Mouse (Mus musculus) right cerebral cortex, postnatal 25 days (tissue): ENCODE data around the gene Ccdc60.
A peak's percentile ranks its signal among the peaks of the same experiment; 100 is the strongest.
"Not testable (repeated sequence)": the region's sequence is repeated elsewhere in the genome, so short reads cannot be mapped to it uniquely, and the experiment has no call there.

Experiments used
- DNase-seq: peaks from one replicate; pipeline ENCODE4 v3.0.0; 2022

Gene Ccdc60

DNA sequence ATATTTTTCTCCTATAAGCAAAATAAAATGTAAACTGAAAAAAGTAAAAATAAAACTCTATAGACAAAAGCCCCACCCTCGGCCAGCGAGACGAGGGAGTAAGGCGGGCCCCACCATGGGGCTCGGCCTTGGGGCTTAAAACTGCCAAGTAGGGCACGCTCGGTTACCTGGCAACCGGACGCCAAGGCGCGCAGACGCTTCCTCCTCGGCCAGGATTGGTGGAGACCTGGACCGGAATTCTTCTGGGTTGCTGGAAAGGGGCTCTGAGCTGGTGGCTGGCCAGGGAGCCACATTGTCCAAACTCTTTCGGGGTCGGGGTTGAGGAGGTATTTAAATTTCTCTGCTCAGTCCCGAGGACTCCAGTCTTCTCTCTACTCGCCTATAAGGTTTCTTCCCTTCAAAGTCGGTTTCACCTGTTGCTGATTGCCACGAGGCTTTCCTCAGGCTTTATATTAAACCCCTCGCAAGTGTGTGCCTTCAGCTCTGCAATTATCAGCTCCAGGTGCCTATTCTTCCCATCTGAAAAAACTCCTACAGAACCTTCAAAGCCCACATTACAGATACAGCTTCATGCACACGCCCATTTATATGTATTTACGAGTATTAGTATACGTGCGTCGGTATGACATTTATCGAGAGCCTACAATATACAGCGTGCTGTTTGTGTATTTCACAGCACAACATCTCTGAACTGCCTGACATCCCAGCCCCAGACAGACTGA, at the start of gene Ccdc60:
TSS of gene Ccdc60 (minus strand) at position 137 of the 722 bp plus-strand sequence.
- no peak for DNase-seq

DNA sequence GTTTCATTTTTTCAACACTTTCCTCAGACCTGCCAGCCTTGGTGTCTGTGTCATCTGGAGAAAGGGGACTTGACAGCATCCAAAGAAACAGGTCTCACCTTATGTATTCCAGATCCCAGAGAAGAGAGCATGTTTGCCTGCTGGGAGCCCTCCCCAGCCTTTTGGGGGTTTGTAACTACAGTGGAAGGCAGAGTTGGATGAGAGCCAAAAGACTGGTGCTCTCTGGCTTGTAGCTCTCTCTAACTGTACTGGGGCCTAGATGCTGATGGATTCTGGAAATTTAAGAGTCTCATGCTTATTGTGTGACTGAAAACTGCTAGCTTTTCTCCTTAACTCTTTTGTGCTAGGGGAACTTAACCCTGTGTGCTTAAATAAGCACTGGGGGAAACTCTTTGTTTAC, 47.4 kb upstream of the Ccdc60 start:
- DNase-seq, result no peak

GRCm38 (mm10) chr5:116328911-116329310, 40.1 kb upstream of the Ccdc60 start:
- DNase-seq, result no peak

DNA sequence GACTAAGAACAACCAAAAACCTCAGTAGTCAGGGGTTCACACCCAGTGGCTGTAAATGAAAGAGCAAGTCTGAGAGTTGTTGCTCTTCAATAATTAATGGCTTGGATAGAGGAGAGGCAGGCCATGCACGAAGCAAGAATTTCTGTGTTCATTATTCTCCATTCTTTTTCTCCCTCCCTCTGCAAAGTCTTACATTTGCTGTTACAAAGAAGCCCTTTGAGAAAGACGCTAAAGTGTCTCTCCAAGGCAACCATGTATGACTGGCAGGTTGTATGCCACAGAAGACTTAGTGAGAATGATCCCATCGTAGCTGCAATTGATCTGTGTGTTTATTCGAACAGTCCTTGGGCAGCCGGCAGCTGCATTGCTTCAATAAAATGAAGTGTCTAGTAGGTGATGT, 34.6 kb upstream of the Ccdc60 start:
- DNase-seq, result no peak

DNA sequence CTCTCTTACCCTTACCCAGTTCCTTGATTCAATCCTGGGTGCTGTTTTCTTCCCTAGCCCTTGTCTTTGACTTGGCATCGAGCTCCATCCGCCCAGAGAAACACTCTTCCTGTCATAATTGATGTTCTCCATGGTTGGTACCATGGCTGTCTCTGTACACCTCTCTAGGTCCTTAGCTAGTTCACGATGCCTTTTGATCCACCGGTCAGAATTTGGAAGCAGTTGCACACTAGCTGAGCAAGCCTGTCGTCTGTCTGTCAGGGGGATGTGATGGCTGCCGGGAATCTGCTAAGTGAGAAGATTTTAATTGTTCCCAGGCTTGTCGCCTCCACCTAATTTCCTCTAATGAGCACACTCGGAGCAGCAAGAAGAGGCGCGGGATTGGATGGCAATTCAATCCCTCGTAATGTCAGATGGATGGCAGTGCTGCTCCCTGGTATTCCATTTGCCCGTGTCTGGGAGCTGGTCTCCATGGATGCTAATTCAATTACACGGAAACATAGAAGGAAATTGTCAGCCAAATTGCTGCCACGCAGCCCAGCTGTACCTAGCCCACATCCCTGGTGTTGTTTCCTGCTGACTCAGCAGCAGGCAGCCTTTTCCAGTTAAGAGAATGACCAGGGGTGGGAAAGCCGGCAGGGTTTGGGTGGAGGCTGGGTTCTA, 33.7 kb upstream of the Ccdc60 start:
- peak; percentile 21 for DNase-seq

DNA sequence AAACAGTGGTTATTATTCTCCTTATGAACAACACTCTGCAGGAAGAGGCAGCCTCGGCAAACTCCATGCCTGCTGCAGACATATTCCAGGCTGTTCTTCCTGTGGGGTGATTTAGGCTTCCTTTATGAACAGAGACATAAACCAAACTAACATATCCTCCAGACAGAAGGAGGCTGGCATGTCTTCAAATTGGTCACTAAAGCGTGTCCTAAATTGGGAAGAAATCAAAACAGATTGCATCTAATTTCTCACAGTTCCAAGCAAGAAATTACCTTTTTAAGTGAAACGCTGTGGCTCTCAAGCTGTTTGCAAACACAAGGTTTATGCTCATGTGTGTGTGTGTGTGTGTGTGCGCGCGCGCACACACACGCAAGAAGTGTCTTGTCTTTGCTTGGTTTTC, 24.9 kb upstream of the Ccdc60 start:
- no peak for DNase-seq

GRCm38 (mm10) chr5:116312111-116312737, 23.4 kb upstream of the Ccdc60 start:
- no peak for DNase-seq

DNA sequence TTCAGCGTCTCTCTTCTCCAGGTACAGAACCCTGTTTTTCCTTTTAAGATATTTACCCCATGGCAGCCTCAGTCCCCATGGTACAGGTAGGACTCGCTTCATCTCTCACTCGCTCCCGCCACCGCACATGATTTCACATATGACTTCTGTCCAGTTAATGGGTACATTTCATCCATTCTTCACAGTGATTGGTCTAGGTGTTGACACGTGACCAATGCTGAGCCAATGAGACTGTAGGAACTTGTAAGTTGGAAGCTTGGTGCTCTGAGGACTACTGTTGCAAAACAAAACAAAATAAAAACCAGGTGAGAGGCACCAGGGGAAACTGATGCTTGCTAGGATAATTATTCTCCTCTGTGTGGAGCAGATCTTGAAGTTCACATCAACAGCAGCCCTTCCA, 22.9 kb upstream of the Ccdc60 start:
- no peak for DNase-seq

- no peak for DNase-seq
Observed at GRCm38 (mm10) chr5:116309383-116309801, 20.6 kb upstream of the Ccdc60 start.

- DNase-seq, result no peak
Observed at GRCm38 (mm10) chr5:116305557-116305956, 16.8 kb upstream of the Ccdc60 start.

GRCm38 (mm10) chr5:116305146-116305545, 16.4 kb upstream of the Ccdc60 start:
- not testable (repeated sequence) for DNase-seq

DNA sequence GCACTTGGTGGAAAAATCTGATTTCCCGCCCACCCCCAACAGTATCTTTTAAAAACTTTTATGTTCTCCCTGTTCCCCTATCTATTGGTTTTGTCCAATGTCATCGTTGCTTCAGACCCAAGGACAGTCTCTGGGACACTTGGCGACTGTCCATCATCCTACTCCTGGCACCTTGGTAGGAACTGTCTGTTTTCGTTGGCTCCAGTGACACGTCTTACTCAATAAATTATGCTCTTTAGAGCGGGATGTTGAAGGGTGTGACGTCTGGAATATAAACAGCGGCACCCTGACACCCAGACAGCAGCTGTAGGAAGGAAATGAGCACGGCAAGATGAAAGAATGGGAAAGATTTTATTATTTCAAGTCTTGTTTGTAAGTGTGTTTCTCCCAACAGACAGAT, 12.2 kb upstream of the Ccdc60 start:
- no peak for DNase-seq

- no peak for DNase-seq
Observed at GRCm38 (mm10) chr5:116293501-116293900, 4.7 kb upstream of the Ccdc60 start.

DNA sequence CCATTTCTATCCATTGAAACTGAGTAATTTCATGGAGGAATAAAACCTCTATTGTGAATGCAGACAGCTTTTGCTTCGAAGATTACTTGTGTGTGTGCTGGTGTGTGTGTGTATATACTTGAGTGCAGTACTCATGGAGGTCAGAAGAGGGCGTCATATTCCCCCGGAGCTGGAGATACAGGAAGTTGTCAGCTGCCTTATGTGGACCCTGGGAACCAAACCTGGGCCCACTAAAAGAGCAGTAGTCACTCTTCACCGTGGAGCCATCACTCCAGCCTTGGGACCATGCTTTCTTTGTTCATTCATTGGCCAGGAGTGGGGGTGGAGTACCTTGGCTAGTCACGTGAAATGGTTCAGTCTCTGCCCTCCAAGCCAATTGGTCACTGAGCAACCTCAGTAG, 1.8 kb upstream of the Ccdc60 start:
- DNase-seq, result no peak

DNA sequence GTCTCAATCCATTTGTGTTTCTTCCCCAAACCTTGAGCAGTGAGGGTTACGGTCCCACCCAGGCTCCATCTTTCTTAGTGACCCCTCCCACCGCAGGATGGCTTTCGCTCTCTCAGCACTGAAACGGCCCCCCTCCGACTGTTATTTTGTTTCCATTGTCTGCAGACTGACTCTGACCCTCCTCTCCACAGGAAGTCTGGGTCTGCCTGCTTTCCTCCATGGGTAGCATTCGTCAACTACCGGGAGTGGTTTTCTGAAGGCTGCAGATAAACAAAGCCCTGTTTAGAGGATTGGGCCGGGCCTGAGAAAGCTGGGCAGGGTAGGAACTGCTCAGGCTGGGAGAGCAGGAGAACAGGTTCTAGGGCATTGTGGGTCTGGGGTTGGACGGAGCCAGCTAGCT, 1.1 kb upstream of the Ccdc60 start:
- DNase-seq, result no peak

GRCm38 (mm10) chr5:116288183-116288582, 602 bp downstream of the Ccdc60 start:
- DNase-seq, result no peak

DNA sequence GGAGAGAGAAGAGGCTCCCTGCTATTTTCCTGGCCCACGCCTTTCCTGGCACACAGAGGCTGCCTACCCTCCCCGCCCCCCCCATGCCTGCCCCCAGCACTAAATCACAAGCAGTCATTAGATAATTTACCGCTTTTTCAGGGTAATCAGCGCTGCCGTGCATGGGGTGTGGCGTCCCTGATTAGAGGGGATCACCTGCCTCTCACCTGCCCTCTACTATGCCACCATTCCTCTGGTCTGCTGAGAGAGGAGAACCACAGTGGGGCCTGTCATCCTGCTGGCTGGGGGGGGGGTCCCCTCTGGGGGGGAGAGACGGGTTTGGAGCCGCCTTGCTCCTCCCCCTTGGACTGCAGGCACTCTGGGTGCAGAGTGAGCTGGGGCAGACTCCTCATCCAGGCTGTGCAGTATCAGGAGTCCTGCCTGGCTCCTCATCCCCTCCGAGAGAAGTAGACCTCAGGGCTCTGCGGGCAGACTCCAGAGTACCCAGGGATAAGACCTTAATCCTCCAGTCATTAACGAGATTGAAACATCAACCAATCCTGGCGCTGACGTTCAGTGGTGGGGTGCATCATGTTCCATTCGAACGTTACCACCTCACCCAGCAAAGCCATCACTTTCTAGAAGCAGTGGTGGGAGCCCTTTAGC, 3.1 kb downstream of the Ccdc60 start:
- DNase-seq, result no peak

GRCm38 (mm10) chr5:116280518-116280917, 8.3 kb downstream of the Ccdc60 start:
- no peak for DNase-seq

GRCm38 (mm10) chr5:116278436-116278918, 10.3 kb downstream of the Ccdc60 start:
- DNase-seq, result peak; percentile 12

DNA sequence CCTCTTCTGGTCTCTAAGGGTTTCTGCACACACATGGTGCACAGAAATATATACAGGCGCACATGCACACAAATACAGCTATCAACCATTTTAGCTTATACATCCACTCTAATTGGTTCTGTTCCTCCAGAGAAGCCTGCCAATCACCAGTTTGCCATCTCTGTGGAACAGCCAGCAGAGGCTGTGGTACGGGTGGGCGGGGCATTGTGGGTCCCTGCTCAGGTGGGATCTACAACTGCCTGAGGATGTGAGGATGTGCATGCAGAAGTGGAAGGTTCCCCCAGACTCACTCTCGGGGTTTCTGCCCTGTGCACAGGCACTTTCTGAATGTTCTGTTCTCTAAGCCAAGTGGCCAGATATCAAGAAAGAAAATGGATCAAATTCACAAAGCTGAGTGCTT, 10.8 kb downstream of the Ccdc60 start:
- DNase-seq, result no peak

DNA sequence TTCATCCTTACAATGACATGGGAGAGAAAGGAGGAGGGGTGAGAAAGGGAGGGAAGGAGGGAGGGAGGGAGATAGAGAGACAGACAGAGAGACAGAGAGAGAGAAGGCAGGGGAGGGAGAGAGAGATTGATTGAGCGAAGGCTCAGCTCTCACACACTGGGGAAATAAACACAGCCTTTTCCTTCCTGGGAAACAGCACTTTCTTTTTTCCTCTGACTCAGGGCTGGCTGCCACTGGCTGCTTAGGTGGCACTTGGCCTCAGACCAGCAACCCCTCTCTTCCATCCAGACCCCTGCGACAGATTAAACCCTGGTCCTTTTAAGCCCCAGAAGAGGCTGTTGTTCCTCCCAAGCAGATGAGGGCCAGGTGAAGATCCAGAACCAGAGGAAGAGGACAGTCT, 14.0 kb downstream of the Ccdc60 start:
- no peak for DNase-seq

- DNase-seq, result no peak
Observed at GRCm38 (mm10) chr5:116274365-116274764, 14.4 kb downstream of the Ccdc60 start.

DNA sequence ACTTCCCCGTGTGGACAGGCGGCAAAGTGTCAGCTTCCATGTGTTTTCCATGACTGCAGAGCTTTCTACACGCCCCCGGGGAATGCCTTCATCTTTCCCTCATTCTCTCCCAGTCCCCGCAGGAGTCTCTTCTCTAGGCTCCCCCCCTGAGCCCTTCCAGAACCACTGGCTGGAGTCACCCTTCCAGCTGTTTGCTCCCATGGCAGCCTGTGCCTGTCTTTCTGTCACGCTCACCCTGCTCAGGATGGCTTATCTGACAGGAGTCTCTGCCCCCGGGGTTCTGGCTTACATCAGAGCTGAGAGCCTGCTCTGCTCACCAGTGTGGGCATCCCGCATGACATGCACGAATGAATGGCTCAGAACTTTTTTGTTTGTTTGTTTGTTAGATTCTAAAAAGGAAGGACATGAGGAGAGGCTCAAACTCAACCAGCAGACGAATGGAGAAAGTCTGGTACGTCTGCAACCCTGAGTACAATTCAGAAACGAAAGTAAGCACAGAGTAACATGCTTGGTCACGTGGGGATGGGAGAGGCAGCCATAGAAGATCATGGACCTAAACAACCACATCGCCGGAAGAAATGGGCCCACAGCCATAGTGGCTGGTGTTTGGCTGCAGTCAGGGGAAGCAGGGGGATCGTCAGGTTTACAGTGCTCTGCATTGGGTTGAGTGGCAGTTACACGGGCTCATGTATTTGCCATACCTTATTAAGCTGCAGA, 17.1 kb downstream of the Ccdc60 start:
- DNase-seq, result no peak
